Mouse (Mus musculus) liver, embryonic 14.5 days (tissue): Measurements from ENCODE around the gene Gm42417. TPM values are rescaled to one million over a fixed set of nuclear protein-coding genes. Genes with fewer than 3 reads are reported as not detected.

ENCODE experiments used
- ATAC-seq: fragments of 200-750 bp; cut with Nextera tagmentation; 2 replicates; pipeline ENCODE4 v1.8.0; 2017; ENCODE audit warnings: moderate number of reproducible peaks, mild to moderate bottlenecking, moderate library complexity; ENCODE audit not compliant: insufficient read depth
- DNase-seq, 3 experiments: peaks; one replicate each; pipeline ENCODE4 v3.0.0-alpha.2; 2012 to 2013; ENCODE audit warnings: low read depth in 3 of 3, low spot score in 3 of 3
- H3K27ac ChIP-seq: fragments of 300-500 bp; sonication (generic); 2 replicates; pipeline ENCODE4 v1.5.1; 2014; ENCODE audit warnings: moderate library complexity, mild to moderate bottlenecking, control low read depth, inconsistent platforms
- H3K27me3 ChIP-seq: fragments of 300-500 bp; sonication (generic); 2 replicates; pipeline ENCODE4 v1.6.1; 2014; ENCODE audit warnings: mild to moderate bottlenecking, low read length, moderate library complexity; ENCODE audit not compliant: control insufficient read depth, insufficient read depth
- H3K36me3 ChIP-seq: fragments of 300-500 bp; sonication (generic); replicated peaks from 2 replicates; pipeline ENCODE4 v1.6.1; 2014; ENCODE audit warnings: low read depth; ENCODE audit not compliant: control insufficient read depth, insufficient read depth
- H3K4me1 ChIP-seq, 2 experiments: fragments of 200-500 bp in 1 of 2; fragments of 300-500 bp in 1 of 2; sonication (generic) in 1 of 2; replicated peaks; 2 replicates each; pipeline ENCODE4 v1.6.1; 2012 to 2014; ENCODE audit warnings: antibody characterized with exemption in 1 of 2, inconsistent platforms in 1 of 2, low read length in 1 of 2; ENCODE audit not compliant: control insufficient read depth in 2 of 2, insufficient read depth in 2 of 2
- H3K4me2 ChIP-seq: fragments of 300-500 bp; sonication (generic); 2 replicates; pipeline ENCODE4 v1.6.1; 2014; ENCODE audit warnings: low read depth, mild to moderate bottlenecking, control low read depth, moderate library complexity
- H3K4me3 ChIP-seq, 2 experiments: fragments of 200-500 bp in 1 of 2; fragments of 300-500 bp in 1 of 2; sonication (generic) in 1 of 2; 2 replicates each; pipeline ENCODE4 v1.5.1; 2012 to 2014; ENCODE audit warnings: low read depth in 2 of 2, low read length in 2 of 2, mild to moderate bottlenecking in 2 of 2, control low read depth in 1 of 2, inconsistent platforms in 1 of 2, moderate library complexity in 1 of 2; ENCODE audit not compliant: insufficient read depth in 1 of 2
- H3K9ac ChIP-seq: fragments of 300-500 bp; sonication (generic); replicated peaks from 2 replicates; pipeline ENCODE4 v1.6.1; 2014; ENCODE audit warnings: mild to moderate bottlenecking, control low read depth, moderate library complexity
- H3K9me3 ChIP-seq: fragments of 300-500 bp; sonication (generic); 2 replicates; pipeline ENCODE4 v1.6.1; 2016; ENCODE audit warnings: low read length, mixed read lengths; ENCODE audit not compliant: control insufficient read depth
- CTCF ChIP-seq: IDR thresholded peaks from 2 replicates; pipeline ENCODE4 v1.5.1; 2016; ENCODE audit warnings: antibody characterized with exemption, low read depth, control low read depth
- EP300 ChIP-seq: IDR thresholded peaks from 2 replicates; pipeline ENCODE4 v1.6.1; 2016; ENCODE audit warnings: antibody characterized with exemption, low read depth
- WGBS: fragments of 180-500 bp; shearing (Covaris S2); extraction: QIAGEN DNeasy Blood & Tissue Kit; methylation state at CpG from one replicate; pipeline ENCODE4 v1.1.7; 2014; ENCODE audit not compliant: insufficient replicate concordance; 5-methylcytosine and 5-hydroxymethylcytosine counted together
- polyA plus RNA-seq, 2 experiments: library from polyadenylated mRNA; depleted of rRNA in 1 of 2; stranded (reverse) in 1 of 2; unstranded in 1 of 2; fragments of >200 nt; fragmentation: Nextera tagmentation in 1 of 2; extraction: Ambion mirVana in 1 of 2; gene quantifications; 2 replicates each; pipeline versions ENCODE4 v1.2.1 to v1.2.3; 2012 to 2014

Gm42417 gene
- polyA plus RNA-seq, 2 experiments: not detected

DNA sequence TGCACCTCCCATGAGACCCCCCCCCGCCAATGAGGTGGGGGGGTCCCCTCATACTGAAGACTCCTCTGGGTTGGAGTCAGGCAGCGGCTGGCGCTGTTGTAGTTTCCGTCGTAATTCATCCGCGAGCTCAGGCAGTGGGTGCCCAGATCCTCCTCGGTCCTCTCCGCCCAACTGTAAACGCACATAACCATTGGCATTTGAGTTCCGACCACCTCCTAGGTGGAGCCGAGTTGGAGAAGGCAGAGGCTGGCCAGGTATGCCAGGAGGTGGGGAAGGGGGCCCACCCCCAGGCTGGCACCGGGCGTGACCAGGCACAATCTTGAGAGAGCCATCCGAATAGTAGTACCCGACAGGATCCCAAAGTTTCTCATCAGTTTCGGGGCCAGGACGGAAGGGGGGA, 10.3 kb upstream of the Gm42417 start:
- no peak for ATAC-seq
- peaks cover 6% of the 10 kb centered on the region in 2 experiments for H3K4me1 ChIP-seq
- no peaks in the 10 kb centered on the region for H3K36me3 ChIP-seq
- no peaks in the 10 kb centered on the region for H3K9me3 ChIP-seq
- H3K4me3 ChIP-seq: no peak overlapping the region
- no peak overlapping the region for H3K9ac ChIP-seq
- 77% methylated on average over 18 of the region's 18 CpGs for WGBS
- no peaks in the 10 kb centered on the region; the same call in 1 of the 2 replicates for H3K27me3 ChIP-seq
- no peak overlapping the region for H3K27ac ChIP-seq
- TF ChIP-seq EP300: no peak
- TF ChIP-seq CTCF: no peak
- H3K4me2 ChIP-seq: no peak overlapping the region
- DNase-seq: no peak

DNA sequence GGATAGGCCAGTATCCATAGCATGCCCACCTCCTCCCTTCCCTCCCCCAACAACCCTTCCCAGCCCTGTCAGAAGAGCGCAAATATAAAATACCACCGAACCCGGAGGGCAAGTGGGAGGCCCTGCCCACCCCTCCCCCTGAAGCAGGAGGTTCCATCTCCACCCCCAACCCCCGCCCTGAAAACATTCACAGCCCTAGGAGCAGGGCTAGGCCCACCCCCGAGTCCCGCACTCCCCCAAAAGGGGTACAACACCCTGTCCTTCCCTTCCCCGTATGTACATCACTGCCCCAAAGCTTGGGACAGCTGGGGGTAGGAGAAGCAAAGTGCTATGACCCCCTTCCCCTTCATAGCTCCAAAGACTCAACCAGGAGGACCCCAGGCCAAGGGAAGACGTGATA, 9.5 kb upstream of the Gm42417 start:
- H3K27ac ChIP-seq: no peak overlapping the region
- peaks cover 6% of the 10 kb centered on the region in 2 experiments for H3K4me1 ChIP-seq
- no peak overlapping the region for H3K4me3 ChIP-seq
- TF ChIP-seq EP300: no peak
- no peak for TF ChIP-seq CTCF
- DNase-seq: no peak
- no peaks in the 10 kb centered on the region for H3K9me3 ChIP-seq
- no peak overlapping the region for H3K4me2 ChIP-seq
- H3K9ac ChIP-seq: no peak overlapping the region
- 57% methylated on average over 8 of the region's 8 CpGs for WGBS
- ATAC-seq: no peak
- no peaks in the 10 kb centered on the region for H3K27me3 ChIP-seq
- no peaks in the 10 kb centered on the region for H3K36me3 ChIP-seq

DNA sequence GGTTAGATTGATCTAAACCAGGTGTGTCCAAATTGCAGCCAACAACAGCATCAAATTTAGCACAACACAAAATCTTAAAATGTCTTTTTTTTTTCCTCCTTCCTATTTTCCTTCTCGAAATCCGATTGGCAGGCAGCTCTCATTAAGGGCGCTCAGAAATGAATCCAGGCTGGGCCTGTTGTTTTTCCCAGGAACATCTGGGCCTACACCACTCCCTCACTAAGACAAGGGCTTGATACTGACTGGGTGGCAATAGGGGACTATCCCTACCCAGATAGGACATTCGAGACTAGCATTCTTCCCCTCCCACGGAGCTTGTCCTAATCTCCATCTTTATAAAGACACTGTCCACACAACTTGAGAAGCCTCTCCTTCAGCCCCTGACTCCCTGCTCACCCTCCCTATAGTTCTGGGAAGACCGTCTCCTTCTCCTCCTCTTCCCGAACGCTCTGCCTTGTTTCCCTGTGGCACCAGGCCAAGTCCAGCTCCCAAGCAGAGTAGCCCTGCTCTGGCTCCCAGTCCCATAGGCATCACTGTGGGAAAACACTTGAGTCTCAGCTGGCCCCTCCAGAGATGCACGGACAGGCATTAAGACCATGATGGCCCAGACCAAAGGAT, 8.9 kb upstream of the Gm42417 start:
- no peaks in the 10 kb centered on the region for H3K36me3 ChIP-seq
- DNase-seq (no peak), ATAC-seq (no peak)
- H3K9me3 ChIP-seq: no peaks in the 10 kb centered on the region
- no peak overlapping the region for H3K4me3 ChIP-seq
- peaks cover 6% of the 10 kb centered on the region in 2 experiments for H3K4me1 ChIP-seq
- no peak overlapping the region for H3K4me2 ChIP-seq
- H3K9ac ChIP-seq: no peak overlapping the region
- H3K27me3 ChIP-seq: no peaks in the 10 kb centered on the region
- no peak overlapping the region for H3K27ac ChIP-seq
- TF ChIP-seq CTCF (no peak), EP300 (no peak)
- 67% methylated on average over 9 of the region's 9 CpGs for WGBS

DNA sequence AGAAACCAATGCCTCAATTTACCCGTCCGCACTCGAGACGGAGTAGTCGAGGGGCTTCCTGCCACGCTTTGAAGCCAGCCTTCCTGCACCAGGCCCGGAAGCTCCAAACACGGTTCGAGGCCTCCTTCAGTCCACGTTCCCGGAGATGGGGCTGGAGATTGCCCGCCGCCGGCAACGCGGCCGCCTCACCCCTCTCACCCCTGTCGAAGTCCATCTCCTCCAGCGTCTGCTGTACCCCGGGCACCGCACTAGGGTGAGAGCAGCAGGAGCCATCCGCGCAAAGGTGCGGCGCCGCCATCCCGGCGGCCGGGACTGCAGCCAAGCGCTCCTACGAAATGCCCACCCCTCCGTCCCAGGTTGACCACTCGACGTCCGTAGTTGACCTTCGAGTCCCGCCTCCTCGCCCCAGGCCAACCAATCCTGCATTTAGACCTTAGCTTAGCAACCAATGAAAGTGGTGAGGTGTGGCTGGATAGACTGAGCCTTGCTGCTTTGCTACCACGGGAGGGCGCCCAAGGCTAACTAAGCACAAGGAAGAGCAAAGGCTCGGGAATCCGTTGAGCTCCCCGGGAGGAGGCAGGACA, 7.8 kb upstream of the Gm42417 start, which contains the start of gene Ankrd39:
TSS of gene Ankrd39 (minus strand) at position 558 of the 584 bp plus-strand sequence.
- Histone ChIP-seq H3K4me3 (peak within 1 kb of the TSS; percentile 70 to 76), H3K36me3 (no peaks in the 10 kb centered on the region), H3K4me2 (peak within 1 kb of the TSS; percentile 85), H3K27ac (no peak within 1 kb of the TSS), H3K9me3 (no peaks in the 10 kb centered on the region), H3K9ac (peak within 1 kb of the TSS; percentile 24), H3K4me1 (peaks cover 6% of the 10 kb centered on the region in 2 experiments), H3K27me3 (no peaks in the 10 kb centered on the region)
- DNase-seq (peak; percentile 95 to 96 (median 96)), ATAC-seq (peak; percentile 100)
- WGBS: under 1% methylated on average over 43 of the region's 43 CpGs
- TF ChIP-seq EP300 (no peak; the same call in 1 of the 2 replicates), CTCF (peak; percentile 100)

DNA sequence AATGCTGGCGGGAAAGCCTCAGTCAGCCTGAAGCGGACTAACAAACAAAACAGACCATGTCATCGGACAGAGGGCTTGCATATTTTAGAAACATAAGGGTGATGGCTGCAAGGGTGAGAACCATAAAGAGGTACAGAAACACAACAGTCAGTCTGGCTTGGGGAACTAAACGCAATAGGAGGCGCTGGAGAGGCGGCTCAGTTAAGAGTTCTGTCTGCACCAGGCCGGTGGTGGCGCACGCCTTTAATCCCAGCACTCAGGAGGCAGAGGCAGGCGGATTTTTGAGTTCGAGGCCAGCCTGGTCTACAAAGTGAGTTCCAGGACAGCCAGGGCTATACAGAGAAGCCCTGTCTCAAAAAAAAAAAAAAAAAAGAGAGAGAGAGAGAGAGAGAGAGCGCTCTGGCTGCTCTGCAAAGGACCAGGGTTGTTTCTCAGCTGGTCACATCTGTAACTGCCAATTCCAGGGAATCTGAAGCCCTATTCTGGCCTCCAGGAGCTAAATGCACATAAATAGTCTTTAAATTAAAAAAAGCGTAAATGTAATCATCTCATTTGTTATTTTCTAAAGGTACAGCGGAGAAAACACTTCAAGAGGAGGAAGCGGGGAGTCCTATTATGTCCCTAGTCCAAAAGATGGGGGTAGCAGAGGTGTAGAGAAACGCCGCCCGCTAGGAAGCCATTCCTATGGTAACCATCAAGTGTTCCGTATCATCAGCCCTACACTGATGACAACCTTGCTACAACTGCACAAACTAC, 6.8 kb upstream of the Gm42417 start:
- 58% methylated on average over 19 of the region's 19 CpGs for WGBS

More for the DNA sequence above, 6.8 kb upstream of the Gm42417 start:
- no peaks in the 10 kb centered on the region for H3K36me3 ChIP-seq
- H3K27me3 ChIP-seq: no peaks in the 10 kb centered on the region
- TF ChIP-seq EP300 (no peak), CTCF (peak; percentile 31; the same call in 1 of the 2 replicates)
- H3K9ac ChIP-seq: peak overlapping the region; percentile 24
- H3K9me3 ChIP-seq: no peaks in the 10 kb centered on the region
- peak overlapping the region; percentile 70 to 76 for H3K4me3 ChIP-seq
- DNase-seq: no peak
- H3K4me1 ChIP-seq: peaks cover 6% of the 10 kb centered on the region in 2 experiments
- H3K4me2 ChIP-seq: peak overlapping the region; percentile 85
- no peak for ATAC-seq
- H3K27ac ChIP-seq: no peak overlapping the region
